Mouse (Mus musculus) embryonic facial prominence, embryonic 10.5 days (tissue): ENCODE results near the gene Nek11. TPM values are rescaled to one million over a fixed set of nuclear protein-coding genes. Genes with fewer than 3 reads are reported as not detected.

ENCODE experiments used
- DNase-seq: peaks from one replicate; pipeline ENCODE4 v3.0.0-alpha.2; 2017; ENCODE audit warnings: low spot score
- H3K27ac ChIP-seq: fragments of 300-500 bp; sonication (generic); replicated peaks from 2 replicates; pipeline ENCODE4 v1.5.1; 2016; ENCODE audit warnings: mild to moderate bottlenecking
- H3K27me3 ChIP-seq: fragments of 300-500 bp; sonication (generic); replicated peaks from 2 replicates; pipeline ENCODE4 v1.6.1; 2016; ENCODE audit warnings: low read depth, mild to moderate bottlenecking; ENCODE audit not compliant: poor library complexity, severe bottlenecking
- H3K36me3 ChIP-seq: fragments of 300-500 bp; sonication (generic); replicated peaks from 2 replicates; pipeline ENCODE4 v1.6.1; 2016; ENCODE audit warnings: mild to moderate bottlenecking, moderate library complexity
- H3K4me1 ChIP-seq: fragments of 300-500 bp; sonication (generic); 2 replicates; pipeline ENCODE4 v1.6.1; 2016
- H3K4me3 ChIP-seq: fragments of 300-500 bp; sonication (generic); 2 replicates; pipeline ENCODE4 v1.5.1; 2016; ENCODE audit warnings: mild to moderate bottlenecking, moderate library complexity
- H3K9me3 ChIP-seq: fragments of 300-500 bp; sonication (generic); 2 replicates; pipeline ENCODE4 v1.6.1; 2016; ENCODE audit warnings: mild to moderate bottlenecking
- WGBS: fragments of 180-500 bp; shearing (Covaris S2); methylation state at CpG from one replicate; pipeline ENCODE4 v1.1.7; 2016; 5-methylcytosine and 5-hydroxymethylcytosine counted together
- polyA plus RNA-seq: library from polyadenylated mRNA; unstranded; fragments of >200 nt; fragmentation: Nextera tagmentation; extraction: Ambion mirVana; gene quantifications from 2 replicates; pipeline ENCODE4 v1.2.1, GENCODE M21; 2016

Nek11 gene
- polyA plus RNA-seq = 0.36 and 0.44 TPM in 2 replicates

GRCm38 (mm10) chr9:105395218-105395627 lies at the start of gene Nek11, which contains the start of gene Aste1:
TSS of gene Nek11 (minus strand) at chr9:105395524.
TSS of gene Aste1 (plus strand) at chr9:105395392.
- Histone ChIP-seq H3K9me3 (no peaks in the 10 kb centered on the region), H3K4me3 (peak within 1 kb of the TSS; percentile 82), H3K27me3 (no peaks in the 10 kb centered on the region; the same call in 1 of the 2 replicates), H3K36me3 (peaks cover 27% of the 10 kb centered on the region), H3K4me1 (peaks cover 6% of the 10 kb centered on the region), H3K27ac (peak within 1 kb of the TSS; percentile 86)
- WGBS = under 1% methylated on average over 44 of the region's 44 CpGs
- DNase-seq = peak; percentile 95

DNA sequence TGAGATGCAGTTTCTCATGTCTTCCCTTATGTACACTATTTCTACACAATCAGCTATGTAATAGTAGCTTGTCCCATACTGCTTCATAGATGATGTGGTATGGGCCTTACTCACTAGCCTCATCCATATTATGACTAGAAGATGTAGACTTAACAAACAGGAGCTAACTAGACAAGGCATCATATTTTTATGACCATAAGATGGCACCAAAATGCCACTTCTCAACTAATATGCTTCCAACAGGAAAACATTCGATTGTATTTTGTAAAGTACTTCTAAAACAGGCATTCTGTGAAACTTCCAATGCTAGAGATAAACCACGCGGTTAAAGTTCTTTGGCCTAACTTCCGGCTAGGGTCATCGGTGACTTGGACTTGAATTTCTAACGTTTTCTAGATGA lies 13.2 kb upstream of the Nek11 start:
- H3K9me3 ChIP-seq = no peaks in the 10 kb centered on the region
- H3K27me3 ChIP-seq = no peaks in the 10 kb centered on the region
- DNase-seq = no peak
- 94% methylated on average over 6 of the region's 6 CpGs for WGBS
- H3K36me3 ChIP-seq = peaks cover 61% of the 10 kb centered on the region
- H3K4me1 ChIP-seq = no peaks in the 10 kb centered on the region
- H3K27ac ChIP-seq = no peak overlapping the region
- H3K4me3 ChIP-seq = no peak overlapping the region

DNA sequence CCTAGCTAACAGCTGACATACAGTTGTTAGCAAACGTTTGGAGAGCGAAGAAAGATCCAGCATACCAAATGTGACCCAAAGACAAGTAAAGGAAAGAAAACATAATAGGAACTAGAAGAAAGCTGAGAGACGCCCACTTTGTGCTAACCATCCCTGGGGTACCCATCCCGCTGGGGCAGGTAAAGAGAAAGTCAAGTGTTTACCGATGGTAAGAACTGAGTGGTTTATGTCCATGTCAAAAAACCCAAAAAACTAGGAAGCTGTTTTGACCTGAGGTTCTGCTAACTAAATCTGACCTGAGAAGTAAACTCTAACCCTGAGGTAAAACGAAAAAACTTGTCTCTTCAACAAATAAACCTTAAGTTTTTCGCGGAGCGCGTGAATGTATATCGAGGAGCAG lies 604 bp downstream of the Nek11 start:
- Histone ChIP-seq H3K4me1 (peaks cover 6% of the 10 kb centered on the region), H3K27ac (no peak overlapping the region), H3K36me3 (peaks cover 27% of the 10 kb centered on the region), H3K27me3 (no peaks in the 10 kb centered on the region; the same call in 1 of the 2 replicates), H3K9me3 (no peaks in the 10 kb centered on the region), H3K4me3 (peak overlapping the region; percentile 82)
- WGBS = 12% methylated on average over 11 of the region's 11 CpGs
- no peak for DNase-seq

DNA sequence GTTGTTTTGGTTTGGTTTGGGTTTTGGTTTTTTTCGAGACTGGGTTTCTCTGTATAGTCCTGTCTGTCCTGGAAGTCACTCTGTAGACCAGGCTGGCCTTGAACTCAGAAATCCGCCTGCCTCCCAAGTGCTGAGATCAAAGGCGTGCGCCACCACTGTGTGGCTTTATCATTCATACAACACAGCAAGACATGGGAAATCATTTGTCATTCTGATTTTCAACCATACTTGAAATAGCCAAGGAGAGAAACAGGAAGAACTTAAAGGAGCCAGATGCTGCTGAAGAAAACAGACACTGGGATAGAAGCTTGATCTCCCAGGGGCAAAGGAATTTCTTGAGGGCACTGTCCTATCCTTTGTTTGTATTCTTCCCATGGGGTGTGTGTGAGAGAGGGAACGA lies 4.7 kb downstream of the Nek11 start:
- Histone ChIP-seq H3K36me3 (no peaks in the 10 kb centered on the region), H3K4me3 (no peak overlapping the region), H3K27ac (no peak overlapping the region), H3K9me3 (no peaks in the 10 kb centered on the region), H3K27me3 (no peaks in the 10 kb centered on the region; the same call in 1 of the 2 replicates), H3K4me1 (no peaks in the 10 kb centered on the region)
- no peak for DNase-seq
- 55% methylated on average over 5 of the region's 5 CpGs for WGBS

DNA sequence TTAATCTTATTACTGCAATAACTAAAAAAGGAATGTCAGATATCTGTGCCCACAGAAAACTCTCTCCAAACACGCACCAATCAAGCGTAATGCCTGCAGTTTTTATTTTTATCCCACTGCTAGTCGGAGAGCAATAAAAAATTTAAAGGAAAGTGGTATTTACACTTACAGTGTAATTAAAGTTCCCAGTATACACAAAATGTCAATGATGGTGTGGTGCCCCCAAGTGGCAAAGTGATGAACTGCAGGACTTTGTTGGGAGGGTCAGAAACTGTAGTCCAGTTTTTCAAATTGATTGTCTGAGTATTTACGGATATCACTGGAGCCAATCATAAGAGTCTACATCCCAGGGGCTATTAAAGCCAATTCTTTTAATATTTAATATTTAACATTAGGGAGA lies 6.0 kb downstream of the Nek11 start:
- no peaks in the 10 kb centered on the region for H3K27me3 ChIP-seq
- DNase-seq = peak; percentile 70
- no peak overlapping the region for H3K27ac ChIP-seq
- H3K9me3 ChIP-seq = no peaks in the 10 kb centered on the region
- no peaks in the 10 kb centered on the region for H3K4me1 ChIP-seq
- WGBS = 23% methylated on average over 4 of the region's 4 CpGs
- no peaks in the 10 kb centered on the region for H3K36me3 ChIP-seq
- H3K4me3 ChIP-seq = no peak overlapping the region

DNA sequence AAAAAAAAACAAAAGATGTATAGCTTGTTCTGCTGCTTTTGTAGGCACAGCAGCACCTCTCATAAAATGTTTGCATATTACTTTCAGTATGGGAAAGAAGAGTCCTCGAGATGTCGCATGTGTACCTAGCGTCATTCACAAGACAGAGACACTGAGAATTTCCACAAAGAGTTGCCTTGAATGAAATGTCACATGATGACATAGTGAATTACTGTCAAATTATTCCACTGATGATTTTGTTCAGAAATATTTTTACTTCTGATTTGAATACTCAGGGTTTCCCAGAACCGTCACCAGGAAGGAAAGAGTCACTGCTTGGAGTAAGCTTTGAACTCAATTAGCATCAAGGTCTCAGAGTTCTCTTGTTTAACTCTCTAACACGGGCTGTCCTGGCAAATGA lies 7.9 kb downstream of the Nek11 start:
- no peak overlapping the region for H3K4me3 ChIP-seq
- H3K9me3 ChIP-seq = no peaks in the 10 kb centered on the region
- no peak overlapping the region for H3K27ac ChIP-seq
- 83% methylated on average over 5 of the region's 5 CpGs for WGBS
- no peaks in the 10 kb centered on the region for H3K36me3 ChIP-seq
- H3K4me1 ChIP-seq = no peaks in the 10 kb centered on the region
- no peak for DNase-seq
- H3K27me3 ChIP-seq = no peaks in the 10 kb centered on the region

DNA sequence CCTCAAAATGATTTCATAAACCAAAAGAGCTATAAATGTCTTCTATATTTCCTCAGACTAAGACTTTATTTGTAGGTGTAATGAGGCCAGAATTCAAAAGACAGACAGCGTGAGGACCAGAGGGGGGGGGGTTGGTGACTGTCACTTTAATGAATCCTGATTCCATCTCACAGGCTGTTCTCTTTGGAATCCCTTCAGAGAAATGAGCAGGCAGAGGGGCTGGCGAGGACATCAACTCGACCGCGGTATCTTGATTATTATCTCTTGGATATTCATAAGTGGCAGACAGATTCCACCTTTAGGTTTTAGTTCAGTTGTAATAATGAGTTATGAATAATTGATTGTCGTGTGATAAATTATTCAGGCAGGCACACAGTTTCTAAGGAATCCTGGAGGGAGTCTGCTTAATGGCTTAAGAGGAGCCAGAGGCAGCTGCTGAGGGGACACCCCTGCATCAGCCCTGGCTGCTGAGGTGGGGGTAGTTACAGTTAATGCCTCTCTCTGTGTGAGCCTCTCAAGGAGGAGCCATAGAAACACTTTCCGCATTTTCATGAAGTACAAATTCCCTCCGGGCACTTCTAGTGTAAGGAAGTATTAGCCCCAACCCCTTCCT lies 15.7 kb downstream of the Nek11 start:
- Histone ChIP-seq H3K4me3 (no peak overlapping the region), H3K27ac (no peak overlapping the region), H3K27me3 (no peaks in the 10 kb centered on the region), H3K36me3 (no peaks in the 10 kb centered on the region), H3K9me3 (no peaks in the 10 kb centered on the region), H3K4me1 (no peaks in the 10 kb centered on the region)
- no peak for DNase-seq
- 81% methylated on average over 8 of the region's 8 CpGs for WGBS

DNA sequence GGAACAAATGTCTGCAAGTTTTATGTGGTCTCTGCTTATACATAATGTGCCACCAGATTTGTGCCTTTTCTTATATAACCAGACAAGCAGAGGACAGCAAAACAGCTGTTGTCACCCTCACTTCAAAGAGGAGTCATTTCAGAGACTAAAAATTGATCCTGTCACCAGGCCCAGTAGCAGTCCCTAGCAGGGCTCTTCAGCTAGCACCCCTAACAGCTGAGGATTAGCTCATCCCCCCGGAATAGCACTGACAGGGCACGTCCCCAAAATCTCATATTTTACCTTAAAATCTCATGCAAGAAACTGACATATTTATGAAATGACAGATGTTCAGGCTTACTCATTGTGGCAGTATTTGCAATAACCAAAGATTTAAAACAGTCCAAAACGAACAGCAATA lies 17.7 kb downstream of the Nek11 start:
- no peak for DNase-seq
- Histone ChIP-seq H3K4me1 (no peaks in the 10 kb centered on the region), H3K36me3 (no peaks in the 10 kb centered on the region), H3K9me3 (no peaks in the 10 kb centered on the region), H3K4me3 (no peak overlapping the region), H3K27me3 (no peaks in the 10 kb centered on the region), H3K27ac (no peak overlapping the region)
- WGBS = 86% methylated on average over 3 of the region's 3 CpGs

GRCm38 (mm10) chr9:105376954-105377530 lies 18.3 kb downstream of the Nek11 start:
- 78% methylated on average over 7 of the region's 7 CpGs for WGBS
- no peaks in the 10 kb centered on the region for H3K4me1 ChIP-seq

DNA sequence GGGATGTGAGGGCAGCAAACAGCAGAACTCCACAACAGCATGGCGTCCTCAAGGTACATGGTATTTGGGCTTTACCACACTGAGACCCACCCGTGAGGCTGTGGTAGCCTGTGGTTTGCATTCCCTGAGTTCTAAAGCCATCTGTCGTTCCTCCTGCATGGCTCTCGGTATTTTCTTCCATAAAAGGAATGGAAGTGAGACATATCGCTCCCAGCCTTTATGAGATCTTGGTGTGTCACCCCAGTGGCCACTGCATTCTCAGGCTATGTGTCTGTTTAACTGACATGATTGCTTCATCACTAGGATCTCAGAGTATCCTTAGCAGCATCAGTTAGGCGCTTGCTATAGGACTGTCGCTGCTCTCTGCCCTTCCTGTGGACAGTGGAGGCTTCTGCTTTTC lies 18.9 kb downstream of the Nek11 start:
- WGBS = 81% methylated on average over 7 of the region's 7 CpGs
- Histone ChIP-seq H3K27me3 (no peaks in the 10 kb centered on the region), H3K9me3 (no peaks in the 10 kb centered on the region)

More at GRCm38 (mm10) chr9:105376954-105377530, 18.3 kb downstream of the Nek11 start:
- Histone ChIP-seq H3K4me3 (no peak overlapping the region), H3K27ac (no peak overlapping the region), H3K27me3 (no peaks in the 10 kb centered on the region), H3K9me3 (no peaks in the 10 kb centered on the region), H3K36me3 (no peaks in the 10 kb centered on the region)
- DNase-seq = no peak

GRCm38 (mm10) chr9:105374361-105374760 lies 21.0 kb downstream of the Nek11 start:
- Histone ChIP-seq H3K4me1 (no peaks in the 10 kb centered on the region), H3K36me3 (no peaks in the 10 kb centered on the region), H3K27me3 (no peaks in the 10 kb centered on the region), H3K9me3 (no peaks in the 10 kb centered on the region), H3K4me3 (no peak overlapping the region), H3K27ac (no peak overlapping the region)
- WGBS = 80% methylated on average over 5 of the region's 5 CpGs
- DNase-seq = no peak

More for the DNA sequence above, 18.9 kb downstream of the Nek11 start:
- H3K36me3 ChIP-seq = no peaks in the 10 kb centered on the region
- no peak overlapping the region for H3K4me3 ChIP-seq
- DNase-seq = no peak
- no peak overlapping the region for H3K27ac ChIP-seq
- no peaks in the 10 kb centered on the region for H3K4me1 ChIP-seq

DNA sequence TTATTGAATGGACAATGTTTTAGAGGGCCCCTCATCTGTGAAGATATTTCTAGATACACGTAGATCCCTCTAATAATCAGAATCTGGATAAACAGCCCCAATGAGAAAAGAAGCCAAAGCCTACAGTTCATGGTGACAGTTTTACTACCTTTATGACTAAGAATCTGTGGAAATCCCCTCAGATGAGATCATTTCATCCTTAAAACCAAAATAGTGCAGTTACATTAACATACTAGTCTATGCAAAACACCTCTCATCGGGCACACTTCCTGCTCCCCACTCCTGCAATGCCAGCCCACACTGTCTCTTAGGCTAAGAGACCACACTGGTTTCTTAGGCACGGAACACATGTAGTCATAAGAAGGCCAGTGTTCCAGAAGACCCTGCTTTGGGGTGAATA lies 26.7 kb downstream of the Nek11 start:
- Histone ChIP-seq H3K36me3 (no peaks in the 10 kb centered on the region), H3K9me3 (no peaks in the 10 kb centered on the region), H3K4me1 (no peaks in the 10 kb centered on the region), H3K4me3 (no peak overlapping the region), H3K27me3 (no peaks in the 10 kb centered on the region), H3K27ac (no peak overlapping the region)
- 88% methylated on average over 3 of the region's 3 CpGs for WGBS
- DNase-seq = no peak

DNA sequence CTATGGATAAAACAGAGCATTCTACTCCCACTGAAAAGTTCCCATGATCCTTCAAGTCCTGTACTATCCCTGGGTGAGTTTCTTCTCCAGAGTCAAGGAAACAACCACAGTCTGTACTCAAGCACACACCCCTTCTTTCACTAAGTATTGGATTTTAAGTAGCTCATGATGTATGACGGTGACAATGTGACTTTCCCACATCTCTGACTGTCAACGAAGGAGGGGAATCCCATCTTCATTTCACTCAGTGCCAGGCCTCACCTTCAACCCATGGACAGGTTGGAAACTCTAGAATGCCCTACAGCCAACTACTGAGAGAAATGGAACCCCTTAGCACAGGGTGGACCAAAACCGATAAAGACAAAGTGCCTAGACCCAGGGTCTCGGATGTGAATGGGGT lies 29.1 kb downstream of the Nek11 start:
- no peaks in the 10 kb centered on the region for H3K9me3 ChIP-seq
- no peak for DNase-seq
- no peak overlapping the region for H3K4me3 ChIP-seq
- WGBS = 90% methylated on average over 4 of the region's 4 CpGs
- H3K27me3 ChIP-seq = no peaks in the 10 kb centered on the region
- no peaks in the 10 kb centered on the region for H3K4me1 ChIP-seq
- H3K36me3 ChIP-seq = no peaks in the 10 kb centered on the region
- H3K27ac ChIP-seq = no peak overlapping the region
